In the genomic region with DNA sequence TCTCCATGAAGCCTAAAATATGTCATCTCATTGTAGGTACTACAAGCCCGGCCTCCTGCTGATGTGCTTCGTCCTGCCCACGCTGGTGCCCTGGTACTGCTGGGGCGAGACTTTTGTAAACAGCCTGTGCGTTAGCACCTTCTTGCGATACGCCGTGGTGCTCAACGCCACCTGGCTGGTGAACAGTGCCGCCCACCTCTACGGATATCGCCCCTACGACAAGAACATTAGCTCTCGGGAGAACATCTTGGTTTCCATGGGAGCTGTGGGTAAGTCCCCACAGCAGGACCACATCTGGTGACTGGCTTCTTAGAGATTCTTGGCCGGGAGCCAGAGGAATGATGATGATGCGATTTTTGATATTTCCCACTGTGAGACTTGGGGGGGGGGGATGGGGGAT, we compare ENCODE assay signal across 8 mouse cellular contexts. TPM values are rescaled to one million over a fixed set of nuclear protein-coding genes. Genes with fewer than 3 reads are reported as not detected.
A peak's percentile ranks its signal among the peaks of the same experiment; 100 is the strongest.
DNase-seq lines count a peak whose midpoint lies in the region; ATAC-seq and TF ChIP-seq lines count a peak whose summit lies in the region.

No protein-coding gene starts in this region.

- ATAC-seq in liver, embryonic 12.5 days: no peak

- peak overlapping the region; percentile 55 for H3K27ac ChIP-seq in cerebellum, adult 2 months (ENCODE audit: insufficient read depth, low read length)
- peak overlapping the region; percentile 55 for H3K27ac ChIP-seq in liver, embryonic 12.5 days

- peak; percentile 53 to 62 for DNase-seq in cerebellum, adult 2 months
- no peak for DNase-seq in cerebellum, postnatal 4 days (ENCODE audit: low spot score in 2 of 2)
- DNase-seq in testis, postnatal 10 days (ENCODE audit: low spot score): peak; percentile 60
- DNase-seq in testis, postnatal 14 days (ENCODE audit: low spot score): no peak
- no peak for DNase-seq in embryo, embryonic 11 days
- no peak for DNase-seq in right cerebral cortex, adult 2 months (ENCODE audit: low spot score in 2 of 2)
- DNase-seq in kidney, adult 9 months: no peak

- peaks cover 28% of the 10 kb centered on the region for H3K4me1 ChIP-seq in cerebellum, adult 2 months (ENCODE audit: control insufficient read depth, insufficient read depth, low read length)
- peaks cover 68% of the 10 kb centered on the region for H3K4me1 ChIP-seq in liver, embryonic 12.5 days

- peak overlapping the region; percentile 93 for H3K4me2 ChIP-seq in liver, embryonic 12.5 days

- no peak for TF ChIP-seq POLR2A in cerebellum, adult 2 months (IDR thresholded peaks at IDR 0.05; ENCODE audit: borderline replicate concordance, insufficient read depth, low read length)

- H3K36me3 ChIP-seq in liver, embryonic 12.5 days: peaks cover 100% of the 10 kb centered on the region

- no peak for TF ChIP-seq CTCF in cerebellum, adult 2 months (IDR thresholded peaks at IDR 0.05; ENCODE audit: borderline replicate concordance, insufficient read depth, low read depth, low read length)

- H3K27me3 ChIP-seq in cerebellum, adult 2 months (ENCODE audit: control insufficient read depth, insufficient read depth, low read length): no peaks in the 10 kb centered on the region
- no peaks in the 10 kb centered on the region for H3K27me3 ChIP-seq in liver, embryonic 12.5 days (replicated peaks)

- H3K9ac ChIP-seq in liver, embryonic 12.5 days: no peak overlapping the region

- 16% methylated on average over 16 of the region's 16 CpGs for WGBS in cerebellum, adult 2 months
- WGBS in liver, embryonic 12.5 days (ENCODE audit: insufficient replicate concordance): 84% methylated on average over 16 of the region's 16 CpGs

- H3K4me3 ChIP-seq in cerebellum, adult 2 months (replicated peaks; ENCODE audit: insufficient read depth, low read depth, low read length): peak overlapping the region; percentile 17
- 0 out of 2 replicates have a peak overlapping the region, but pooled peaks have one; percentile 1 for H3K4me3 ChIP-seq in liver, embryonic 12.5 days

- H3K9me3 ChIP-seq in liver, embryonic 12.5 days (replicated peaks): no peaks in the 10 kb centered on the region

RNA-seq across cellular contexts. Expression of gene Scd2, which starts 7.7 kb away (rescaled TPM):
- polyA plus RNA-seq in cerebellum, adult 2 months (2012; rRNA removed): 695 and 743 TPM in 2 replicates
- polyA plus RNA-seq in liver, embryonic 12.5 days (2016; fragmentation: Nextera tagmentation; extraction: Ambion mirVana): 136 and 148 TPM in 2 replicates

RNA-seq across cellular contexts. Expression of gene Scd4, which starts 31.7 kb away (rescaled TPM):
- 0.18 and 0.22 TPM in 2 replicates for polyA plus RNA-seq in cerebellum, adult 2 months (2012; rRNA removed)
- polyA plus RNA-seq in liver, embryonic 12.5 days (2016; fragmentation: Nextera tagmentation; extraction: Ambion mirVana): 0.04 TPM in 1 of 2 replicates, not detected in the other

Comparison
In these comparisons a context has a peak if more than half of its experiments do, and no peak if none do; other contexts are left out.
1. DNase-seq: peak in cerebellum, adult 2 months (2 of 2) and testis, postnatal 10 days (single experiment); none in cerebellum, postnatal 4 days (0 of 2), testis, postnatal 14 days (single experiment), embryo, embryonic 11 days (single experiment), right cerebral cortex, adult 2 months (0 of 2) and kidney, adult 9 months (single experiment).